Mouse (Mus musculus) limb, embryonic 15.5 days (tissue): ENCODE results near the gene Flt4. TPM values are rescaled to one million over a fixed set of nuclear protein-coding genes. Genes with fewer than 3 reads are reported as not detected.

Experiments used
- polyA plus RNA-seq: library from polyadenylated mRNA; unstranded; fragments of >200 nt; fragmentation: Nextera tagmentation; extraction: Ambion mirVana; gene quantifications from 2 replicates; pipeline ENCODE4 v1.2.1, GENCODE M21; 2015

The Flt4 gene
- polyA plus RNA-seq, 1 experiment from 2014 or later = 5.5 TPM

Other genes starting within 250 kb of the Flt4 start
- not detected in 2 replicates for gene Olfr1389, start 186.2 kb upstream of the Flt4 start, polyA plus RNA-seq
- 0.06 TPM in 1 of 2 replicates, not detected in the other for gene Olfr1388, start 172.6 kb upstream of the Flt4 start, polyA plus RNA-seq
- not detected in 2 replicates for gene Olfr1387, start 153.9 kb upstream of the Flt4 start, polyA plus RNA-seq
- gene Olfr1386, start 144.2 kb upstream of the Flt4 start, polyA plus RNA-seq = not detected in 2 replicates
- gene Olfr1385, start 120.2 kb upstream of the Flt4 start, polyA plus RNA-seq = not detected in 2 replicates
- not detected in 2 replicates for gene Olfr1384, start 102.5 kb upstream of the Flt4 start, polyA plus RNA-seq
- gene Olfr1383, start 89.6 kb upstream of the Flt4 start, polyA plus RNA-seq = not detected in 2 replicates
- gene Olfr1382, start 81.0 kb upstream of the Flt4 start, polyA plus RNA-seq = not detected in 2 replicates
- not detected in 2 replicates for gene Olfr1381, start 65.8 kb upstream of the Flt4 start, polyA plus RNA-seq
- gene Olfr1380, start 52.4 kb upstream of the Flt4 start, polyA plus RNA-seq = not detected in 2 replicates
- gene Scgb3a1, start 54.3 kb downstream of the Flt4 start, polyA plus RNA-seq = not detected in 2 replicates
- 40.1 and 47.9 TPM in 2 replicates for gene Cnot6, start 103.5 kb downstream of the Flt4 start, polyA plus RNA-seq
- 32.0 and 34.3 TPM in 2 replicates for gene Gfpt2, start 184.9 kb downstream of the Flt4 start, polyA plus RNA-seq
- 31.6 and 33.2 TPM in 2 replicates for gene Mapk9, start 237.5 kb downstream of the Flt4 start, polyA plus RNA-seq